Mouse (Mus musculus): ENCODE results near the gene Rrp15.
"Not testable (repeated sequence)": the region's sequence is repeated elsewhere in the genome, so short reads cannot be mapped to it uniquely, and the experiment has no call there.

The Rrp15 gene

GRCm38 (mm10) chr1:186748724-186749653 lies at the start of gene Rrp15:
TSS of gene Rrp15 (minus strand) at chr1:186749358.
- peak; percentile 89 for DNase-seq

GRCm38 (mm10) chr1:186797991-186798390 lies 48.8 kb upstream of the Rrp15 start:
- no peak for DNase-seq

- no peak for DNase-seq
Measured at GRCm38 (mm10) chr1:186785359-186785758, 36.2 kb upstream of the Rrp15 start.

GRCm38 (mm10) chr1:186780826-186781225 lies 31.7 kb upstream of the Rrp15 start:
- peak; percentile 6 for DNase-seq

- no peak for DNase-seq
Measured at GRCm38 (mm10) chr1:186773124-186773523, 24.0 kb upstream of the Rrp15 start.

- no peak for DNase-seq
Measured at GRCm38 (mm10) chr1:186772547-186773077, 23.5 kb upstream of the Rrp15 start.

- DNase-seq = no peak
Measured at GRCm38 (mm10) chr1:186772005-186772404, 22.8 kb upstream of the Rrp15 start.

GRCm38 (mm10) chr1:186770659-186771058 lies 21.5 kb upstream of the Rrp15 start:
- no peak for DNase-seq

- DNase-seq = no peak
Measured at GRCm38 (mm10) chr1:186768392-186768791, 19.2 kb upstream of the Rrp15 start.

- DNase-seq = not testable (repeated sequence)
Measured at GRCm38 (mm10) chr1:186763451-186763850, 14.3 kb upstream of the Rrp15 start.

- DNase-seq = peak; percentile 18
Measured at GRCm38 (mm10) chr1:186749675-186750283, 621 bp upstream of the Rrp15 start.

- no peak for DNase-seq
Measured at GRCm38 (mm10) chr1:186739828-186740227, 9.3 kb downstream of the Rrp15 start.

GRCm38 (mm10) chr1:186735537-186735936 lies 13.6 kb downstream of the Rrp15 start:
- DNase-seq = no peak

- no peak for DNase-seq
Measured at GRCm38 (mm10) chr1:186733052-186733451, 16.1 kb downstream of the Rrp15 start.

- DNase-seq = no peak
Measured at GRCm38 (mm10) chr1:186728778-186729177, 20.4 kb downstream of the Rrp15 start.

- no peak for DNase-seq
Measured at GRCm38 (mm10) chr1:186726117-186726516, 23.0 kb downstream of the Rrp15 start.

GRCm38 (mm10) chr1:186722299-186722698 lies 26.9 kb downstream of the Rrp15 start:
- no peak for DNase-seq

- DNase-seq = peak; percentile 89
Measured at GRCm38 (mm10) chr1:186721846-186722245, 27.3 kb downstream of the Rrp15 start.

GRCm38 (mm10) chr1:186721166-186721565 lies 28.0 kb downstream of the Rrp15 start:
- no peak for DNase-seq

GRCm38 (mm10) chr1:186719708-186720107 lies 29.4 kb downstream of the Rrp15 start:
- no peak for DNase-seq

GRCm38 (mm10) chr1:186718881-186719280 lies 30.3 kb downstream of the Rrp15 start:
- DNase-seq = no peak

GRCm38 (mm10) chr1:186714980-186715896 lies 33.9 kb downstream of the Rrp15 start:
- no peak for DNase-seq

GRCm38 (mm10) chr1:186714215-186714614 lies 34.9 kb downstream of the Rrp15 start:
- no peak for DNase-seq

All from kidney, postnatal 10 days (tissue).